Mouse (Mus musculus): ENCODE results near the gene Uap1l1. TPM values are rescaled to one million over a fixed set of nuclear protein-coding genes. Genes with fewer than 3 reads are reported as not detected.

The Uap1l1 gene
- polyA plus RNA-seq, 1 experiment = 6.1 TPM

DNA sequence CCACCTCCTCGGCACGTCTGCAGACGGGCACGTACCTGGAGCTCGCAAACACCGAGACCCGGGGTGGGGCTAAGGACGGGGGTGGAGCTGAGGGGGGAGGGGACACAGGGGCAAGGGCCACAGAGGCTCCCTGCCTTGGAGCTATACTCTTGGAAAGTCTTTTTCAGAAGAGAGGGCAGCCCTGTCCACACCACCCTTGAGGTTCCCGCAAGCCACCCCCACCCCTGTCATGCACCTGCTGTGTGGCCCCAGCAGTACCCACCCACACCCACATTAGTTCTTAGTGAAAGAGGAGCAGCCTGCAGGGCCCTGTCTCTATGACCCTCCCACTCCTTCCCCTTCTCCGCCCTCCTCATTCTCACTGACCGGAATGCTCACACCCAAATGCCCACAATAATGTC is 54.0 kb downstream of the Uap1l1 start:
- Histone ChIP-seq H3K27ac (replicated peaks; ENCODE audit: low read depth, low read length) (no peak overlapping the region), H3K4me3 (ENCODE audit: insufficient read depth, low read depth, low read length) (no peak overlapping the region), H3K4me1 (ENCODE audit: control insufficient read depth, insufficient read depth, insufficient read length, low read length) (no peaks in the 10 kb centered on the region)

DNA sequence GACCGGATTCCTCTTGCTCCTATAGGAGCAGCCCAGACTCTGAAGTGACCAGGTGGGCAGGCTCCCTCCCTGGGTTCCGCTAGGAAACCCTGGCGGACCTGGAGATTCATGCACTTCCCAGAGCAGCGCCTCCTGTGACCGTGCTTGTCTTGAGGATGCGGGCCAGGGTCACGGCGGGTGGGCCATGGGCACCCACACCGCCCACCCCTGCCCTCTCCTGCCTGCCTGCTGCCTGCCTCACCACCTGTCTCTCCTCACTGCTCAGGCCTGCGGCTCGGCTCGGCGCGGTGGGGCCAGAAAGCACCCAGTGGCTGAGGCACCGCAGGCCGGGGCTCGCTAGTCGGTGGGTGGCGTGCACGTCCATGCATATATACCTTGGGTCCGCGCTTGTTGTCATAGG is 54.5 kb downstream of the Uap1l1 start:
- no peak overlapping the region for H3K4me3 ChIP-seq (ENCODE audit: insufficient read depth, low read depth, low read length)
- H3K27ac ChIP-seq (replicated peaks; ENCODE audit: low read depth, low read length) = no peak overlapping the region
- H3K4me1 ChIP-seq (ENCODE audit: control insufficient read depth, insufficient read depth, insufficient read length, low read length) = no peaks in the 10 kb centered on the region

DNA sequence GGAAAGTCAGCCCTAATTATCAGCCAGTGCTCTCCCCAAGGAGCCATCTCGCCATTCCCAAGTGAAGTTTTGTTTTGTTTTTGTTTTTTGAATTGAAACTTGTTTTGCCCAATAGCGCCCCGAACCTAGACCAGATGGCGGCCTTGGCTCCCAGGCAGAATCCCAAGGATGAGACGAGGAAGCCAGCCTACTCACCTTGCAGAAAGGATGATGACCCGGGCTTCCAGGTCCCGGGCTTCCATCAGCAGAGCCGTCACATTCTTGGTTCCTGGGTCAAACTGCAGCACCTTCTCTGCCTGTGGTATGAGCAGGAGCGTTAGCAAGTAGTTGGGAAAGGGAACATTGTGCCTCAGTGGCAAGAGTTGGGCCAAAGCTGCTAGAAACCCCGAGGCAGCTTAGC is 55.3 kb downstream of the Uap1l1 start:
- H3K27ac ChIP-seq (replicated peaks; ENCODE audit: low read depth, low read length) = no peak overlapping the region
- no peaks in the 10 kb centered on the region for H3K4me1 ChIP-seq (ENCODE audit: control insufficient read depth, insufficient read depth, insufficient read length, low read length)
- no peak overlapping the region for H3K4me3 ChIP-seq (ENCODE audit: insufficient read depth, low read depth, low read length)

Other genes with a start within 250 kb of the Uap1l1 start
- 6.4 and 7.1 TPM in 2 replicates for gene Nrarp, start 184.9 kb downstream of the Uap1l1 start, polyA plus RNA-seq (2012; ENCODE audit: insufficient read depth, insufficient read length, missing spikeins)
- 1.8 and 6.0 TPM in 2 replicates for gene Tor4a, start 168.8 kb downstream of the Uap1l1 start, polyA plus RNA-seq (2012; ENCODE audit: insufficient read depth, insufficient read length, missing spikeins)
- gene Nelfb, start 154.2 kb downstream of the Uap1l1 start, polyA plus RNA-seq (2012; ENCODE audit: insufficient read depth, insufficient read length, missing spikeins) = 15.4 and 19.0 TPM in 2 replicates
- not detected in 2 replicates for gene Stpg3, start 151.0 kb downstream of the Uap1l1 start, polyA plus RNA-seq (2012; ENCODE audit: insufficient read depth, insufficient read length, missing spikeins)
- gene Fam166a, start 146.9 kb downstream of the Uap1l1 start, polyA plus RNA-seq (2012; ENCODE audit: insufficient read depth, insufficient read length, missing spikeins) = not detected in 2 replicates
- 193 and 284 TPM in 2 replicates for gene Tubb4b, start 141.0 kb downstream of the Uap1l1 start, polyA plus RNA-seq (2012; ENCODE audit: insufficient read depth, insufficient read length, missing spikeins)
- gene Slc34a3, start 131.3 kb downstream of the Uap1l1 start, polyA plus RNA-seq (2012; ENCODE audit: insufficient read depth, insufficient read length, missing spikeins) = not detected in 2 replicates
- not detected in 2 replicates for gene Rnf224, start 128.9 kb downstream of the Uap1l1 start, polyA plus RNA-seq (2012; ENCODE audit: insufficient read depth, insufficient read length, missing spikeins)
- not detected in 2 replicates for gene Rnf208, start 123.4 kb downstream of the Uap1l1 start, polyA plus RNA-seq (2012; ENCODE audit: insufficient read depth, insufficient read length, missing spikeins)
- not detected in 2 replicates for gene Cysrt1, start 123.2 kb downstream of the Uap1l1 start, polyA plus RNA-seq (2012; ENCODE audit: insufficient read depth, insufficient read length, missing spikeins)
- gene AL732309.1, start 118.8 kb downstream of the Uap1l1 start, polyA plus RNA-seq (2012; ENCODE audit: insufficient read depth, insufficient read length, missing spikeins) = 2.3 and 5.4 TPM in 2 replicates
- 13.5 and 18.9 TPM in 2 replicates for gene Tmem203, start 110.2 kb downstream of the Uap1l1 start, polyA plus RNA-seq (2012; ENCODE audit: insufficient read depth, insufficient read length, missing spikeins)
- 1.7 and 3.7 TPM in 2 replicates for gene Tprn, start 103.1 kb downstream of the Uap1l1 start, polyA plus RNA-seq (2012; ENCODE audit: insufficient read depth, insufficient read length, missing spikeins)
- gene Ssna1, start 93.2 kb downstream of the Uap1l1 start, polyA plus RNA-seq (2012; ENCODE audit: insufficient read depth, insufficient read length, missing spikeins) = 41.7 and 44.0 TPM in 2 replicates
- 18.6 and 23.7 TPM in 2 replicates for gene Anapc2, start 93.2 kb downstream of the Uap1l1 start, polyA plus RNA-seq (2012; ENCODE audit: insufficient read depth, insufficient read length, missing spikeins)
- gene Tmem210, start 77.5 kb downstream of the Uap1l1 start, polyA plus RNA-seq (2012; ENCODE audit: insufficient read depth, insufficient read length, missing spikeins) = not detected in 2 replicates
- not detected in 2 replicates for gene Lrrc26, start 75.8 kb downstream of the Uap1l1 start, polyA plus RNA-seq (2012; ENCODE audit: insufficient read depth, insufficient read length, missing spikeins)
- gene Grin1, start 46.5 kb downstream of the Uap1l1 start, polyA plus RNA-seq (2012; ENCODE audit: insufficient read depth, insufficient read length, missing spikeins) = not detected in 2 replicates
- 11.3 and 16.0 TPM in 2 replicates for gene Man1b1, start 33.3 kb downstream of the Uap1l1 start, polyA plus RNA-seq (2012; ENCODE audit: insufficient read depth, insufficient read length, missing spikeins)
- 11.1 and 15.0 TPM in 2 replicates for gene Dpp7, start 9.3 kb downstream of the Uap1l1 start, polyA plus RNA-seq (2012; ENCODE audit: insufficient read depth, insufficient read length, missing spikeins)
- not detected in 2 replicates for gene Sapcd2, start 6.6 kb upstream of the Uap1l1 start, polyA plus RNA-seq (2012; ENCODE audit: insufficient read depth, insufficient read length, missing spikeins)
- 11.3 and 18.4 TPM in 2 replicates for gene Entpd2, start 30.2 kb upstream of the Uap1l1 start, polyA plus RNA-seq (2012; ENCODE audit: insufficient read depth, insufficient read length, missing spikeins)
- 32.5 and 41.5 TPM in 2 replicates for gene Npdc1, start 33.7 kb upstream of the Uap1l1 start, polyA plus RNA-seq (2012; ENCODE audit: insufficient read depth, insufficient read length, missing spikeins)
- not detected in 2 replicates for gene Fut7, start 57.6 kb upstream of the Uap1l1 start, polyA plus RNA-seq (2012; ENCODE audit: insufficient read depth, insufficient read length, missing spikeins)
- gene Abca2, start 63.0 kb upstream of the Uap1l1 start, polyA plus RNA-seq (2012; ENCODE audit: insufficient read depth, insufficient read length, missing spikeins) = 30.0 and 52.4 TPM in 2 replicates
- gene Clic3, start 91.2 kb upstream of the Uap1l1 start, polyA plus RNA-seq (2012; ENCODE audit: insufficient read depth, insufficient read length, missing spikeins) = not detected in 2 replicates
- 195 and 218 TPM in 2 replicates for gene Paxx, start 95.4 kb upstream of the Uap1l1 start, polyA plus RNA-seq (2012; ENCODE audit: insufficient read depth, insufficient read length, missing spikeins)
- gene Ptgds, start 104.4 kb upstream of the Uap1l1 start, polyA plus RNA-seq (2012; ENCODE audit: insufficient read depth, insufficient read length, missing spikeins) = 15.2 and 46.8 TPM in 2 replicates
- gene Lcn12, start 128.2 kb upstream of the Uap1l1 start, polyA plus RNA-seq (2012; ENCODE audit: insufficient read depth, insufficient read length, missing spikeins) = not detected in 2 replicates
- gene Fbxw5, start 135.1 kb upstream of the Uap1l1 start, polyA plus RNA-seq (2012; ENCODE audit: insufficient read depth, insufficient read length, missing spikeins) = 41.1 and 47.3 TPM in 2 replicates
- gene C8g, start 136.0 kb upstream of the Uap1l1 start, polyA plus RNA-seq (2012; ENCODE audit: insufficient read depth, insufficient read length, missing spikeins) = 6.6 and 9.2 TPM in 2 replicates
- 7.0 and 12.9 TPM in 2 replicates for gene Traf2, start 181.3 kb upstream of the Uap1l1 start, polyA plus RNA-seq (2012; ENCODE audit: insufficient read depth, insufficient read length, missing spikeins)
- 398 and 454 TPM in 2 replicates for gene Edf1, start 192.2 kb upstream of the Uap1l1 start, polyA plus RNA-seq (2012; ENCODE audit: insufficient read depth, insufficient read length, missing spikeins)
- 0.36 and 0.54 TPM in 2 replicates for gene Mamdc4, start 209.2 kb upstream of the Uap1l1 start, polyA plus RNA-seq (2012; ENCODE audit: insufficient read depth, insufficient read length, missing spikeins)
- 70.7 and 86.8 TPM in 2 replicates for gene Phpt1, start 209.5 kb upstream of the Uap1l1 start, polyA plus RNA-seq (2012; ENCODE audit: insufficient read depth, insufficient read length, missing spikeins)
- gene Ajm1, start 216.1 kb upstream of the Uap1l1 start, polyA plus RNA-seq (2012; ENCODE audit: insufficient read depth, insufficient read length, missing spikeins) = 0.44 TPM in 1 of 2 replicates, not detected in the other
- 29.2 and 42.8 TPM in 2 replicates for gene Rabl6, start 242.8 kb upstream of the Uap1l1 start, polyA plus RNA-seq (2012; ENCODE audit: insufficient read depth, insufficient read length, missing spikeins)

Measured in brown adipose tissue, adult 24 weeks (tissue).